Mouse (Mus musculus) liver, postnatal 0 days (tissue): ENCODE measurements around the gene Ncf2.

Source experiments
- CTCF ChIP-seq: sonication (generic); IDR thresholded peaks from 2 replicates; pipeline ENCODE4 v1.5.1; 2016; ENCODE audit warnings: antibody characterized with exemption, low read depth
- EP300 ChIP-seq: IDR thresholded peaks from 2 replicates; pipeline ENCODE4 v1.6.1; 2016; ENCODE audit warnings: antibody characterized with exemption, low read depth, mild to moderate bottlenecking

GRCm38 (mm10) chr1:152810533-152811439 lies 10.8 kb downstream of the Ncf2 start:
- TF ChIP-seq CTCF, result no peak
- TF ChIP-seq EP300, result no peak
